18 mouse cellular contexts compared by ENCODE assay signal in genomic region chr14:62175384-62176048, GRCm38 (mm10).
A peak's percentile ranks its signal among the peaks of the same experiment; 100 is the strongest.
DNase-seq lines count a peak whose midpoint lies in the region; ATAC-seq and TF ChIP-seq lines count a peak whose summit lies in the region.
"Had no signal": no experiment of that assay in that cellular context is flagged by ENCODE, and none has a peak within 500 bp of the region (broad histone marks: within the 10 kb centered on the region; RNA-seq: fewer than 3 reads in every experiment).

No protein-coding gene starts in this region.

- no peak for TF ChIP-seq POLR2A in brain, embryonic 14.5 days (IDR thresholded peaks at IDR 0.05; ENCODE audit: borderline replicate concordance, extremely low read depth, insufficient read depth, insufficient read length, poor library complexity, severe bottlenecking)

- H3K27ac ChIP-seq in embryonic facial prominence, embryonic 14.5 days (replicated peaks; ENCODE audit: low read depth, low read length) = peak overlapping the region; percentile 52; the same call in 1 of the 2 replicates
- H3K27ac ChIP-seq in embryonic facial prominence, embryonic 10.5 days (replicated peaks) = no peak overlapping the region
- peak overlapping the region; percentile 64; the same call in 1 of the 2 replicates for H3K27ac ChIP-seq in lung, embryonic 14.5 days (ENCODE audit: low read depth)
- H3K27ac ChIP-seq: liver, embryonic 13.5 days; midbrain, embryonic 15.5 days had no signal

- H3K9me3 ChIP-seq in embryonic facial prominence, embryonic 14.5 days (ENCODE audit: control insufficient read depth, low read length) = no peaks in the 10 kb centered on the region
- H3K9me3 ChIP-seq in embryonic facial prominence, embryonic 10.5 days = no peaks in the 10 kb centered on the region
- H3K9me3 ChIP-seq in lung, embryonic 14.5 days (ENCODE audit: low read depth, low read length) = no peaks in the 10 kb centered on the region
- H3K9me3 ChIP-seq: liver, embryonic 13.5 days; midbrain, embryonic 15.5 days had no signal

- H3K9ac ChIP-seq in embryonic facial prominence, embryonic 14.5 days (ENCODE audit: low read depth, low read length) = no peak overlapping the region
- H3K9ac ChIP-seq in lung, embryonic 14.5 days = no peak overlapping the region
- H3K9ac ChIP-seq: liver, embryonic 13.5 days; midbrain, embryonic 15.5 days had no signal

- no peak for ATAC-seq in embryonic facial prominence, embryonic 14.5 days (ENCODE audit: low read depth)
- ATAC-seq in lung, embryonic 14.5 days (ENCODE audit: insufficient read depth) = peak; percentile 47
- ATAC-seq: forebrain, embryonic 14.5 days; inflammation-experienced regulatory T-cells, adult 6 months; midbrain, embryonic 15.5 days had no signal

- H3K4me3 ChIP-seq in embryonic facial prominence, embryonic 14.5 days (ENCODE audit: low read depth, low read length) = no peak overlapping the region
- H3K4me3 ChIP-seq in embryonic facial prominence, embryonic 10.5 days = no peak overlapping the region
- no peak overlapping the region for H3K4me3 ChIP-seq in lung, embryonic 14.5 days (ENCODE audit: low read depth, low read length)
- H3K4me3 ChIP-seq: liver, embryonic 13.5 days; midbrain, embryonic 15.5 days had no signal

- H3K36me3 ChIP-seq in embryonic facial prominence, embryonic 14.5 days (ENCODE audit: control insufficient read depth, insufficient read depth, low read length) = no peaks in the 10 kb centered on the region
- no peaks in the 10 kb centered on the region for H3K36me3 ChIP-seq in embryonic facial prominence, embryonic 10.5 days (replicated peaks)
- no peaks in the 10 kb centered on the region for H3K36me3 ChIP-seq in lung, embryonic 14.5 days (ENCODE audit: insufficient read depth)
- H3K36me3 ChIP-seq: liver, embryonic 13.5 days; midbrain, embryonic 15.5 days had no signal

- 49% methylated on average over 12 of the region's 12 CpGs for WGBS in embryonic facial prominence, embryonic 14.5 days
- WGBS in embryonic facial prominence, embryonic 10.5 days = 68% methylated on average over 12 of the region's 12 CpGs
- 42% methylated on average over 12 of the region's 12 CpGs for WGBS in lung, embryonic 14.5 days

- no peak overlapping the region for H3K4me2 ChIP-seq in embryonic facial prominence, embryonic 14.5 days (ENCODE audit: low read depth, low read length)
- H3K4me2 ChIP-seq in lung, embryonic 14.5 days = no peak overlapping the region
- H3K4me2 ChIP-seq: liver, embryonic 13.5 days; midbrain, embryonic 15.5 days had no signal

- peaks cover 32% of the 10 kb centered on the region for H3K4me1 ChIP-seq in embryonic facial prominence, embryonic 14.5 days (ENCODE audit: control insufficient read depth, insufficient read depth, low read length)
- peaks cover 30% of the 10 kb centered on the region for H3K4me1 ChIP-seq in embryonic facial prominence, embryonic 10.5 days
- peaks cover 24% of the 10 kb centered on the region for H3K4me1 ChIP-seq in lung, embryonic 14.5 days (ENCODE audit: insufficient read depth)
- H3K4me1 ChIP-seq: liver, embryonic 13.5 days had no signal

- no peak for TF ChIP-seq CTCF in lung, embryonic 14.5 days (IDR thresholded peaks at IDR 0.05; ENCODE audit: low read depth)
- TF ChIP-seq CTCF in brain, embryonic 14.5 days (IDR thresholded peaks at IDR 0.05; ENCODE audit: borderline replicate concordance, extremely low read depth, insufficient read depth, insufficient read length) = no peak

- H3K27me3 ChIP-seq in embryonic facial prominence, embryonic 14.5 days (replicated peaks; ENCODE audit: control insufficient read depth, insufficient read depth, low read length) = no peaks in the 10 kb centered on the region
- H3K27me3 ChIP-seq in embryonic facial prominence, embryonic 10.5 days (replicated peaks; ENCODE audit: low read depth, poor library complexity, severe bottlenecking) = 0 out of 2 replicates have a peak, but pooled peaks cover 3% of the 10 kb centered on the region
- no peaks in the 10 kb centered on the region for H3K27me3 ChIP-seq in lung, embryonic 14.5 days (ENCODE audit: insufficient read depth, low read length)
- H3K27me3 ChIP-seq: liver, embryonic 13.5 days; midbrain, embryonic 15.5 days had no signal

- no peak for DNase-seq in embryonic facial prominence, embryonic 14.5 days (ENCODE audit: low spot score)
- DNase-seq in embryonic facial prominence, embryonic 10.5 days (ENCODE audit: low spot score) = no peak
- DNase-seq in lung, embryonic 14.5 days = peak; percentile 67
- no peak for DNase-seq in lung, postnatal 25 days (ENCODE audit: low spot score)
- peak; percentile 22 for DNase-seq in brain, embryonic 14.5 days (ENCODE audit: low read depth)
- DNase-seq in lung, postnatal 36 days = peak; percentile 11
- no peak for DNase-seq in cerebellum, adult 11 months
- no peak for DNase-seq in spleen, postnatal 4 days (ENCODE audit: low spot score in 2 of 2)
- DNase-seq: cerebellum, adult 9-11 months; embryo, embryonic 11 days; gastrocnemius, postnatal 36 days; kidney, adult 9 months; kidney, postnatal 36 days; liver, embryonic 13.5 days; right cerebral cortex, adult 18-20 months had no signal

Comparison
In these comparisons a context has a peak if more than half of its experiments do, and no peak if none do; other contexts are left out.
1. DNase-seq: peak in lung, embryonic 14.5 days (single experiment), brain, embryonic 14.5 days (single experiment) and lung, postnatal 36 days (single experiment); none in embryonic facial prominence, embryonic 14.5 days (single experiment), embryonic facial prominence, embryonic 10.5 days (single experiment), lung, postnatal 25 days (single experiment), cerebellum, adult 11 months (single experiment) and spleen, postnatal 4 days (0 of 2).